Mouse (Mus musculus): ENCODE measurements around the gene Pex14.

DNA sequence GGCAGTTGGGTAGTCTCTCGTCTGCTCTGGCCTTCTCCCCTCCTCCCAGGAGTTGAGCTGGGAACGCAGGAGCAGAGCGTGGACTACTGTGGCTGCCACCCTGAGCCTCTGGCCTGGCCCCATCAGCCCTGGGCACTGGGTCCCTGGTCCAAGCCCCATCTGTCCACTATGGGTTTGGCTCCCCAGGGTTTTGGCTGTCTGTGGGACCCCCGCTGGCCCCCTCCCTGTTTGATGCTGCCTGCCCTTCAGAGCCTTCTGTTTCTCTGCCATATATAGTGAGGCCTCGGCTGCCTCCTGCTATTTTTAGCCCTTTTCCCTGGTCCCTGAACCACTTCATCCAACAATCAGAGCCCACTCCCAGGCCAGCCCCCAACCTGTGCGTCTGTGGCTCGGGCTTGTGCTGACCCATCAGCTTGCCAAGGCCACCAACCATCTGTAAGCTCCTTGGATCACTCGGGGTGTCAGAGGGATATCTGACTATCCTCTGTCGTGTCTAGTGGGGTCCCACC lies 168.9 kb downstream of the Pex14 start:
- TF ChIP-seq CTCF (IDR thresholded peaks at IDR 0.05; ENCODE audit: low read depth, low read length) (no peak), POLR2A (IDR thresholded peaks at IDR 0.05; ENCODE audit: extremely low read depth, insufficient read depth, low read length) (no peak)

Data from liver, adult 2 months (tissue).